8 mouse cellular contexts compared by ENCODE assay signal in the genomic region with DNA sequence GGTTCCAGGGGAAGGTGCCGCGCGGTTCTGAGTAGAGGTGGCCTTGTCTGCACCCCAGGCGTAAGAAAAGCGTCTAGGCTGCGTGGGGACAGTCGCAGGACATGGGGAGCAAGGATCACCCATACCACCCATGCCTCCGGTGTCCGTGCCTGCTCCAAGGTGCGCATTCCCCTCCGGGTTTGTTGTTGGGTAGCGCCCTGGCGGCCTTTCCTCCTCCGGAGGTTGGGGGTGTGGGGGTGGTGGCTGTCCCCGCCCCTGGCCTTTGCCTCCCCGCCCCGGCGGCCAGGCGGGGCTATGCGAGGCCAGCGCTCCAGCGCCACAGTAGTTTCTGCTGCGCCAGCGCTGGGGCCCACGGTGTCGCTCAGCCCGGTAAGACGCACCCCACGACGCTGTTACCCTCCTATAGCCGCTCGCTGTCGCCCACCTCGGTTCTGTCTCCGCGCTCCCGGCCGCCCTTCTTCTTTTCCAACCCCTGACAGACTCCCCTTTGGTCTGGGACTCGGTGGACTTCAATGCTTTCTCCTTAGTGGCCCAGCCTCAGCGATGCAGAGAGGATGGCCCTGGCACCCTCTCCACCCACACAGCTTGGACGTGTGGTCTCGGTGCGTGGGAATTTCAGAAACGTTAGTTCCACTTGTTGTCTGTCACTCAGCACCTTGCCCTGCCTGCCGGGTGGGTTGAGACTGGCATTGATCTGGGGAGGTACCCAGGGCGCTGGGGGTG. TPM values are rescaled to one million over a fixed set of nuclear protein-coding genes. Genes with fewer than 3 reads are reported as not detected.
DNase-seq lines count a peak whose midpoint lies in the region; ATAC-seq and TF ChIP-seq lines count a peak whose summit lies in the region.

A gene (plus strand): TSS at position 167 of the 723 bp plus-strand sequence.

- no peaks in the 10 kb centered on the region for H3K4me1 ChIP-seq in forebrain, postnatal 0 days (ENCODE audit: insufficient read depth)

- no peaks in the 10 kb centered on the region for H3K9me3 ChIP-seq in forebrain, postnatal 0 days (ENCODE audit: low read length)

- peak; percentile 31 for DNase-seq in MEL-GATA-1-ER (ENCODE audit: extremely low read depth, low read depth)
- peak; percentile 63 to 68 for DNase-seq in cerebellum, adult 18-20 months
- no peak for DNase-seq in forebrain, postnatal 0 days
- peak; percentile 73 for DNase-seq in heart, postnatal 4 days
- peak; percentile 34 for DNase-seq in layer of hippocampus, adult 9-11 months
- peak; percentile 81 for DNase-seq in lung, postnatal 14 days
- DNase-seq in ovary, postnatal 14 days (ENCODE audit: low spot score), result peak; percentile 61
- peak; percentile 62 for DNase-seq in thymus, postnatal 25 days

- WGBS in forebrain, postnatal 0 days, result under 1% methylated on average over 46 of the region's 46 CpGs

- no peak within 1 kb of the TSS for H3K27ac ChIP-seq in forebrain, postnatal 0 days (ENCODE audit: low read depth, low read length)

- peak; percentile 76; the same call in 1 of the 2 replicates for ATAC-seq in forebrain, postnatal 0 days

- H3K4me3 ChIP-seq in forebrain, postnatal 0 days (ENCODE audit: low read depth, low read length), result peak within 1 kb of the TSS; percentile 34

- peak within 1 kb of the TSS; percentile 57 for H3K4me2 ChIP-seq in forebrain, postnatal 0 days (ENCODE audit: low read depth)

- TF ChIP-seq CTCF in forebrain, postnatal 0 days (IDR thresholded peaks at IDR 0.05; ENCODE audit: low read depth), result no peak

- no peaks in the 10 kb centered on the region for H3K36me3 ChIP-seq in forebrain, postnatal 0 days (ENCODE audit: insufficient read depth)

- peaks cover 4% of the 10 kb centered on the region for H3K27me3 ChIP-seq in forebrain, postnatal 0 days (ENCODE audit: insufficient read depth, low read length)

- H3K9ac ChIP-seq in forebrain, postnatal 0 days, result peak within 1 kb of the TSS; percentile 39; the same call in 1 of the 2 replicates

RNA-seq across cellular contexts. Expression of the gene that starts here (rescaled TPM):
- total RNA-seq in forebrain, postnatal 0 days (2014; rRNA removed), result 3.1 and 4.9 TPM in 2 replicates
- 3.4 and 3.6 TPM in 2 replicates for polyA plus RNA-seq in forebrain, postnatal 0 days (2015; fragmentation: Nextera tagmentation; extraction: Ambion mirVana)
- total RNA-seq in heart, postnatal 4 days (2021), result 1 to 10 TPM; 8.6 to 8.7 TPM
